ENCODE assay signal across 8 mouse cellular contexts in genomic region chr2:32083159-32084011, GRCm38 (mm10). TPM values are rescaled to one million over a fixed set of nuclear protein-coding genes. Genes with fewer than 3 reads are reported as not detected.
DNase-seq lines count a peak whose midpoint lies in the region; ATAC-seq and TF ChIP-seq lines count a peak whose summit lies in the region.

No protein-coding gene starts in this region.

- peaks cover 19% of the 10 kb centered on the region for H3K27me3 ChIP-seq in heart, embryonic 13.5 days (replicated peaks)
- peaks cover under 1% of the 10 kb centered on the region; the same call in 1 of the 2 replicates for H3K27me3 ChIP-seq in spleen, adult 2 months (ENCODE audit: control insufficient read depth, insufficient read depth, low read length)

- TF ChIP-seq CTCF in spleen, adult 2 months (IDR thresholded peaks at IDR 0.05; ENCODE audit: extremely low read depth, insufficient read depth, insufficient read length, insufficient replicate concordance): peak; percentile 21; the same call in 1 of the 2 replicates

- DNase-seq in 416B (ENCODE audit: low read depth): peak; percentile 62
- peak; percentile 58 for DNase-seq in embryo, embryonic 11 days
- peak; percentile 58 to 69 for DNase-seq in kidney, postnatal 4 days
- peak in 1 of 2 experiments; percentile 72 for DNase-seq in spleen, adult 2 months (ENCODE audit: low read depth in 1 of 2, low spot score in 2 of 2)
- no peak for DNase-seq in layer of hippocampus, adult 9-11 months

- ATAC-seq in CD4-positive, CD25-positive, alpha-beta regulatory T cell, adult 4 months: peak; percentile 55
- ATAC-seq in heart, embryonic 13.5 days (ENCODE audit: extremely low read depth, insufficient number of reproducible peaks, low FRiP score, low TSS enrichment): peak; percentile 26; the same call in 1 of the 2 replicates
- ATAC-seq in megakaryocyte progenitor cell, adult 5-6 weeks (replicated peaks; ENCODE audit: poor library complexity): peak; percentile 38

- H3K9ac ChIP-seq in heart, embryonic 13.5 days: peak overlapping the region; percentile 97

- no peaks in the 10 kb centered on the region for H3K9me3 ChIP-seq in heart, embryonic 13.5 days

- H3K4me1 ChIP-seq in heart, embryonic 13.5 days: peaks cover 55% of the 10 kb centered on the region
- H3K4me1 ChIP-seq in spleen, adult 2 months (ENCODE audit: control insufficient read depth, insufficient read depth, insufficient read length): peaks cover 14% of the 10 kb centered on the region; the same call in 1 of the 2 replicates

- H3K27ac ChIP-seq in heart, embryonic 13.5 days (replicated peaks): peak overlapping the region; percentile 93
- H3K27ac ChIP-seq in spleen, adult 2 months (ENCODE audit: insufficient read depth, low read length): peak overlapping the region; percentile 95

- H3K36me3 ChIP-seq in heart, embryonic 13.5 days: 0 out of 2 replicates have a peak, but pooled peaks cover 6% of the 10 kb centered on the region
- no peaks in the 10 kb centered on the region for H3K36me3 ChIP-seq in spleen, adult 2 months (ENCODE audit: control insufficient read depth, insufficient read depth, low read length)

- under 1% methylated on average over 91 of the region's 91 CpGs for WGBS in heart, embryonic 13.5 days
- under 1% methylated on average over 91 of the region's 91 CpGs for WGBS in spleen, adult 2 months

- peak overlapping the region; percentile 90 for H3K4me3 ChIP-seq in heart, embryonic 13.5 days
- H3K4me3 ChIP-seq in spleen, adult 2 months (ENCODE audit: extremely low read depth, insufficient read depth, insufficient read length): peak overlapping the region; percentile 84

- TF ChIP-seq POLR2A in spleen, adult 2 months (IDR thresholded peaks at IDR 0.05; ENCODE audit: low read depth, low read length): peak; percentile 43

- peak overlapping the region; percentile 100 for H3K4me2 ChIP-seq in heart, embryonic 13.5 days

RNA-seq across cellular contexts. Expression of gene Fam78a, which starts 1.3 kb away (rescaled TPM):
- polyA plus RNA-seq in CD4-positive, CD25-positive, alpha-beta regulatory T cell, adult 4 months (2017; shearing (Covaris generic)): 10 to 100 TPM; 22.6 to 24.4 TPM
- 29.3 and 32.8 TPM in 2 replicates for polyA plus RNA-seq in heart, embryonic 13.5 days (2015; fragmentation: Nextera tagmentation; extraction: Ambion mirVana)
- total RNA-seq in megakaryocyte progenitor cell, adult 5-6 weeks (2015): 8.9 and 11.9 TPM in 2 replicates
- total RNA-seq in megakaryocyte progenitor cell, adult 5-6 weeks (2017): 7.5 and 10.8 TPM in 2 replicates
- 33.1 and 48.3 TPM in 2 replicates for polyA plus RNA-seq in spleen, adult 2 months (2012; rRNA removed)

RNA-seq across cellular contexts. Expression of gene Plpp7, which starts 11.9 kb away (rescaled TPM):
- not detected for polyA plus RNA-seq in CD4-positive, CD25-positive, alpha-beta regulatory T cell, adult 4 months (2017; shearing (Covaris generic))
- 13.9 and 14.2 TPM in 2 replicates for polyA plus RNA-seq in heart, embryonic 13.5 days (2015; fragmentation: Nextera tagmentation; extraction: Ambion mirVana)
- 1.4 TPM in 2 replicates for total RNA-seq in megakaryocyte progenitor cell, adult 5-6 weeks (2015)
- 0.54 and 2.5 TPM in 2 replicates for total RNA-seq in megakaryocyte progenitor cell, adult 5-6 weeks (2017)
- 2.6 and 4.6 TPM in 2 replicates for polyA plus RNA-seq in spleen, adult 2 months (2012; rRNA removed)
